Mouse (Mus musculus) bone marrow, adult 2 months (tissue): ENCODE data around the gene Cfap97d1.

Experiments used
- CTCF ChIP-seq: fragments of 200-500 bp; IDR thresholded peaks from 2 replicates; pipeline ENCODE4 v1.5.1; 2011; ENCODE audit warnings: low read length, control low read depth; ENCODE audit not compliant: control insufficient read depth, insufficient read depth
- POLR2A ChIP-seq: fragments of 200-500 bp; IDR thresholded peaks from 2 replicates; pipeline ENCODE4 v1.6.1; 2011; ENCODE audit warnings: low read depth, mild to moderate bottlenecking, control low read depth, low read length, borderline replicate concordance; ENCODE audit not compliant: control insufficient read depth

DNA sequence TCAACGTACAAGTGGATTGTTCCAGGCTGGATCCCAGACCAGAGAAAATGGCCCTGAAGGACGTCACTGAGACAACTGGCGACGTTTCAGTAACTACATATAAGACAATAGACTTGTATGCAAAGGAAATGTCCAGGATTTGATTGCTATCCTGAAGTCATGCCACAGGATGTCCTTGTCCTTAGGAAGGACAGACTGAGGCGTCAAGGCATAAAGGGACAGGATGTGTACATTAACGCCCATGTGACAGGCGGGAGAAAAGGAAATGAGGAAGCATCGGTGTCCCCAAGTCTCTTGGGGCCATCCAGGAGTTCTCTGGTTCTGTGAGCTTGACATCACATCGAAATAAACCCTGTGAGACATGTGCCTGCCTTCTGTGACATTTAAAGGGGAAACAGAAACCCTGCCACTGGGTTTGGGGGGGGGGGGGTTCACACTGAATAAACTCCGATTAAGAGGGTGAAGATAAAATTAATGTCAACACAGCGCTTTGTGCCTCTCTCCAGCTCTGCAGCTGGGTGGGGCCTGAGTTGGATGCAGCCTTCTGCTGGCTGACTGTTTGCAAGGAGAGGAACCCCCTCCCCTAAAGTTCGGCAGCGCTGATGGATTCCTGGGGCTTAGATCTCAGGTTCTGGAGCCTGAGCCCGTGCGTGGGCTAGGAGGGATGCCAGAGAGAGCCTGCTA is 25.0 kb downstream of the Cfap97d1 start:
- TF ChIP-seq CTCF = no peak
- no peak for TF ChIP-seq POLR2A
